Mouse (Mus musculus): ENCODE measurements around the gene Edil3.

Edil3 gene

DNA sequence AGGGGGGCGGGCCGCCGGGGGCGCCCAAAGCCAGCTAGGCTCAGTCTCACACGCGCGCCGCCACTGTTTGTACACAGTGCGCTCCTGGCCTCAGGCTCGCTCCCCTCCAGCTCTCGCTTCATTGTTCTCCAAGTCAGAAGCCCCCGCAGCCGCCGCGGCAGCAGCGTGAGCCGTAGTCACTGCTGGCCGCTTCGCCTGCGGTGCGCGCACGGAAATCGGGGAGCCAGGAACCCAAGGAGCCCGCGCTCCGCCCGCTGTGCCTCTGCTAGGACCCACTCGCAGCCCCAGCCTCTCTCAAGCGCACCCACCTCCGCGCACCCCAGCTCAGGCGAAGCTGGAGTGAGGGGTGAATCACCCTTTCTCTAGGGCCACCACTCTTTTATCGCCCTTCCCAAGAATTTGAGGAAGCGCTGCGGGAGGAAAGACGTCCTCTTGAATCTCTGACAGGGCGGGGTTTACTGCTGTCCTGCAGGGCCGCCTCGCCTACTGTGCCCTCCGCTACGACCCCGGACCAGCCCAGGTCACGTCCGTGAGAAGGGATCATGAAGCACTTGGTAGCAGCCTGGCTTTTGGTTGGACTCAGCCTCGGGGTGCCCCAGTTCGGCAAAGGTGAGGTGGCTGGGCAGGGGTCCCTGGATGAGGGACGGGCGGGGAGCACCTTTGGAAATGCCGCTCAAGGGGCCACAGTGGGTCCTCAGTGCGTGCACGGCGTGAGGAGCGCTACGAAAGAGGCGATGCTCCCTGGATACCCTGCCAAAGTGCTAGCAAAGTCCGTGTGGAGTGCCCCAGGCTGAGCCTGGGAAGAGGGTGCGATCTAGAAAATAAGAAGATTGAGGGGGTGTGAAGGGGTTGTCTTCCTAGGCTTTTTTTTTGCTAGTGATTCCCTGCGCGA, at the start of gene Edil3:
TSS of gene Edil3 (plus strand) at position 33 of the 892 bp plus-strand sequence.
- DNase-seq (ENCODE audit: low read depth): peak; percentile 71

DNA sequence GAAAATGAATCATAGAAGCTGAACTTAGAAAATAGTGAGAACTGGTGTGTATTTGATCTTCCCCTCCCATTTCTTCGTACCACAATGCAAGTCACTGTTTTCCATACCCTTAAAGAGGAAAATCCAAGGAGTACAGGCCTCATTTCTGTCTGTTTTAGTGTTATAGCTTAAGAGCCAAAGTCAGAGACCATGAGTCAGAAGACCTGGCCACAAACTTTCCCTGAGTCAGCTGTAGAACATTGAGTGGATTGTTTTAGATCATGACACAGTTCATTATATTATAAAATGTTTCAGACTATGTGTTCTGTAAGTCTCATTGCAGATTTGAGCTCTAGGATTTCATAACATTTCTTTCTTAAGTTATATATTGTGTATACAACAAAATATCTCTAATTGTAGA, 22.1 kb upstream of the Edil3 start:
- DNase-seq (ENCODE audit: low read depth): peak; percentile 78

DNA sequence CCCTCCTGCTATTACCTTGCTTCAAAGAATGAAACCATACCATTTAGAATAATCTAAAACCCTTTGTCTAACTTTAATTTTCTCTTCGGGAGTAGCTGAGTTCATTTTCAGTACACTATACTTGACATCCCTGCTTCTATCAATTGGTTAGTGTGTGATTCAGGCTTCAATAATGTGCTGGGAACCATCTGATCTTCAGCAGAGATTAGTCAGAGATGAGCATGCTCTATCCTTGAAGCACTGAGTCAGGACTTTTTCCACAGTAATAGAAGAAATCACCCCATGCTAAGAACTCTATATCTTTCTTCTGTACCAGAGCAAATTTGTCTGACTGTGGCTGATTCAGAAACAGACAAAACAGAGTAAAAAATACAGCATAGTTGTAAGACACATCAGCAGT, 20.3 kb upstream of the Edil3 start:
- DNase-seq (ENCODE audit: low read depth): peak; percentile 9

DNA sequence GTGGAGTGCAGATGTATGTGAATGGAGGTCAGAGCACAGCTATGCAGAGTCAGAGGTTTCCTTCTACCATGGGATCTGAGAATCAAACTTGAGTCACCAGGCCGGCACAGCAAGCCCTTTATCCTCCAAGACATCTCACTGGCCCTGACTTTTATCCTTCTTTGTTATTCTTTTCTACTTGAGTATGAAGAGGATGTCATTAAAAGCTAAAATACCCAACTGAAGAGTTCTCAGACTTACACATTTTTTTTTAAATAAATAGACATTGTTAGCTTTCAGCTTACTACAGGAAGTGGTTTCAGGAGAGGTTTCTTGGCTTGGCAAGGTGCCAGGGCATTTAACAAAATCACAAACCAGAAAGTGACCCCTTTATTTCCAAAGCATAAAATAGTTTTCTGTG, 15.4 kb upstream of the Edil3 start:
- DNase-seq (ENCODE audit: low read depth): peak; percentile 40

DNA sequence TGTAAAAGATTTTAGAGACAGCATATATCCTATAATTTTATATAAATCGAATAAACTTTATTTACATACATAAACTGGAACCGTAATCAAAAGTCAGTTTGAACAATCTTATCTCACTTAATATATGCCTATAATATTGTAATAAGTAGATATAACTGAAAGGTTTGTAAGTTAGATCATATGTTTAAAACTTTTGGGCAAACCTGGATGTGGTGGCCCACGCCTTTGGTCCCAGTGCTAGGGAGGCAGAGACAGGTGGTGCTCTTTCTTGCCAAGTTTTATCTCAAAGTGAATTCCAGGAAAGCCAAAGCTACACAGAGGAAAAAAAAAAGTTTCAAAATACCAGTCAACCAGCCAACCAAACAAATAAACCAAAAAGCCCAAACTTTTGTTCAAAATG, 15.0 kb upstream of the Edil3 start:
- DNase-seq (ENCODE audit: low read depth): no peak

DNA sequence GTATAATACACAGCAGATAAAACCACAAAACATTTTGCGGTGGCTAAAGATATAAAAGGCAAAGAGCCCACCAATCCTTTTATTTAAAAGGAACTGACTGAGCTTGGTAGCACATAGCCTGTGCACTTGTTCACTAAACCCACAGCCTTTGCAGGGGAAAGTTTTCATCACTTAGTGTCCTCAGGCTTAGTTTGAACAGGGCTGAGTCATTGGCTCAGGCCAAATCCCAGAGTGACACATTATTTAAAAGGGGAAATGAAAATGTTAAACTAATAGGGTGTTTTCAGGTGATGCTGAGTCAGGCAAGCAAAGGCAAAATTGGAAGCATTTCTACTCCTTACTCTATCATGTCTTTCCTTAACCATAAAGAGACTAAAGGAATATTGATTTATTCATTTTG, 11.2 kb upstream of the Edil3 start:
- DNase-seq (ENCODE audit: low read depth): peak; percentile 30

DNA sequence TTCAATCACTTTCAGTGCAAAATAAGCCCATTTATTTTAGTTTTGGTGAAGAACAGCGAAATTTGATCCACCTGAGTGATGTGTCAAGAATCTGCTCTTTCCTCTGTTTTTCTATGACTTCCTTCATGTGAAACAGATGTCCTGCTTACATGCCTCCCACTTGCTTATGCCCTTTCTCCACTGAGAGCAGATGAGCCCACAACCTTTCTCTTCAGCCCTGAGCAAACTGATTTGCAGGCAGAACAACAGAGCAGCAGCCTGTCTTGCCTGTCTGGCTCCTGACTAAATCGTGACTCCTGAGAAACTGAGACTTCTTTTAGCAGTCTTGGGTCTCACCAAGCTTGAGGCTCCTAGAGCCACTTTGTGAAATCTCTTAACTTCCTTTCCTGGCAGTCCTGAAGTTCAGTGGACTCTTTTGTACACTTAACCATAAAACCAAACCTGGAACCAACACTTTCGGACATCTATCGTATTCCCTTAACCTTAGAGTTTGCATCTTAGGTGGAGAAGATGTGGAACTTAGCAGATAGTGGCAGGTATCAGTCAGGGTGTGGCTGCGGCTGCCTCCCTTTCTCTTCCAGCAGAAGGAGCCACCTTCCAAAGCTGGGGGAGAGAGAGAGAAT, 475 bp upstream of the Edil3 start:
- DNase-seq (ENCODE audit: low read depth): peak; percentile 68

DNA sequence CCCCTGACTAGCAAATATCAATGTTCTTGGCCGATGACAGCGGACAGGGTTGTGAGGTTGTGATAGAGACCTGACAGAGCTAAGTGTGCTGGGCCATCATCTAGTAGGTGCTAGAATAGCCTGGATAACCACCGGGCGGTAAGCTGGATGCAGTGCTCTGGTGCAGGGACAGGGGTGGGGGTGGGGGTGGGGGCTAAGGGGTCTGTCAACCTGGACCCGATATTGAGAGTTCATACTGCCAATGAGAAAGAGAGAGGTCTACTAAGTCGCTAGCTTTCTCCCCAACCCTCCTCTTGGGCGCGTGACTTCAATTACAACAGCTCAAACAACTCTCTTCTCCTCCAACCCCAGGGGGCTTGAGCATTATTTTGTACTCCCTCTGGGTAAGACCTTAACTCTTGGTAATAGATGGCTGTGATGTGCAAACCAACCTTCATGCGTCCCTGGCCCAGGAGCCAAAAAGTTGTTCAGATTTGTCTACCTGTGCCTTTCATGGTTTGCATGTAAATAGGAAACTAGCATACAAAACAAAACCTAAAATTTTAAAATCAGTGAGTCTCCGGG, 1.1 kb downstream of the Edil3 start:
- peak; percentile 11 for DNase-seq (ENCODE audit: low read depth)

DNA sequence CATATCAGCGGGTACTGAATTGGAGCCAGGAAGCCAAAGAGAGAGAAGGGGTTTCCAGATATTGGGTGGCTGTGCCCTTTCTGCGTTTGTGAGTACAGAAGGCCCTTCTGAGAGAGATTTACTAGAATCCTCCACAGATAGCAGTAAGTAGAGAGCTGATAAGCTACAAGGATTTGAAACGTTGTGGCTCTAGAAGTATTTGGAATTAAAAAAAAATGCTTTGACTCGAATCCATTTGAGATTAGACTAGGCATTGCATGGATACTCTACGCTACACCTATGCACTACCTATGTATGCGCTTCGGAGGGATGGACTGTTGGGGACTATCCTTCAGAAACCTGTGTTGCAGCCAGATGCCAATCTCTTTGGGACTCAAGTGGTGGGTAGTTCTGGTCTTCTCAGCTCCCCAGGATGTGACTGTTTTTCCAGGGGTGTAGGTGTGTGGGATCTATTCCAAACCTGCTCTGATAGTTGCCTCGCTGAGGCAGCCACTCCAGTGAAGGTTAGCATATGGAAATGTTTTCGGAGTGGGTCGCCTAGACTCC, 1.8 kb downstream of the Edil3 start:
- no peak for DNase-seq (ENCODE audit: low read depth)

DNA sequence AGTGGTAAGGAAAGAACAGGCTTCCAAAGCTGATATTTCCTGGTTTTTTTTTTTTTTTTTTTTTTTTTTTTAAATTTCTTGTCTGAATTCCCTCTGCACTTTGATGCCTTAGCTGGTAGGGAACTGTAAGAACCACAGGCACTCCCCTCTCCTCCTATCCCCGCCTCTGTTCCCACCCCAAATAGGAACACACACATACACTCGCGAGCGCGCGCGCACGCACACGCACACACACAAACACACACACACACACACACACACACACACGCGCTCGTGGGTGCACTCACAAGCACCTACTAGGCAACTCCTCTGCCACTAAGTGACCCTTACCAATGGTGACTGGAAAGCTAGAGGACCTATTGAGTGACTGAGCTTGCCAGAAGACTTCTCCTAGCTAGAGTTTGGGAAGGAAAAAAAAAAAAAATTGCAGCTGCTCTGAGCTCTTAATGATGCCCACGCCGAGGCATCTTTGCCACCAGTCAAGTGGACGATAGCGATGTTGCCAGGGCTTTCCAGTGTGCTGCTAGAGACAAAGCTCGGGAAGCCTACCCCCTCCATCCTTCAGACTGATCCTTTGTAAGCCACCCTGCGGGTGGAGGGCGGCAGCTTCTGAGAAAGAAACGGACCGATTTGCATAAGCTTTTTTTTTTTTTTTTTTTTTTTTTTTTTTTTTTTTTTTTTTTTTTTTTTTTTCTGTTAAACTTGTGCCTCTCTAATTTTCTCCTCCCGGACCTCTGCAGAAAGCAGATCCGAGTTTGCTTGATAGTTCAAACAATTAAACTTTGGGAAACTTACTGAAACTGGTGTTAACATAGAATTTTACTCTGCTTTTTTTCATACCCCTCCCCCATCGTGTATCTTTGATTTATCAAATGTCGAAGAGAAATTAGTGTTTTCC, 2.5 kb downstream of the Edil3 start:
- peak; percentile 75 for DNase-seq (ENCODE audit: low read depth)

DNA sequence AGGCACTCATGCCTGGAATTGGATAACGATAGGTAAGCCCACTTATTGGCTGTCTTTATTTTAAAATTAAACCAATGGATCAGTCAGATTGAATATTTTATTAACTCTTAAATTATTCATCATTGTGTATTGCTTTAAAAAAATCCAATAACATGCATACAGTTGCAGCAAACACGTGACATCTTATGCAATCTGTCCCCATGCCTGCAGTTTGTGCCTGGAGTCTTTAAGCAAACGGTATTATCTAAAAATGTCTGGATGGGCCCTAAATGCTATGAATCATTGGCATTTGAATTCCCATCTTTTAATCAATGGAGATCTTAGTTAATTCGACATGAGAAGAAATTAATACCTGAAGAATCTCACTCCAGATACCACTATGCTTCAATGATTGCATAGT, 3.2 kb downstream of the Edil3 start:
- no peak for DNase-seq (ENCODE audit: low read depth)

DNA sequence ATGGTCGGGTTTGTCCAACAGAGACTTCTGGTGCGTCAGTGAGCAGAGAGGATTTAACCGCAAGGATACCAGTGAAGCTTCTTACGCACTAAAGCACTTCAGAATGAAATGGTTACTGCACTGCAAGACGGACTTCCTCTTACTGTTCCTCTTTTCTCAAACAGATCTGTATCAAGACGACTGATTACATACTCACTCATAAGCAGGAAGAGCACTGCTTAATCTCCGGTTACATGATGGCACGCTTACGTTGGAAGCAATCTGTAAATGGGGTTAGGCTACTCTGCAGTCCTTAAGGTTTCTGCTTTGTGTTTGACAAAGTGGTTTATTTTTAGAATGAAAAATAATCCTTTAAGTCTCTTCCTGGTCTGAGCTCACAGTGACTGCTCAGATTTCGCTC, 7.1 kb downstream of the Edil3 start:
- no peak for DNase-seq (ENCODE audit: low read depth)

DNA sequence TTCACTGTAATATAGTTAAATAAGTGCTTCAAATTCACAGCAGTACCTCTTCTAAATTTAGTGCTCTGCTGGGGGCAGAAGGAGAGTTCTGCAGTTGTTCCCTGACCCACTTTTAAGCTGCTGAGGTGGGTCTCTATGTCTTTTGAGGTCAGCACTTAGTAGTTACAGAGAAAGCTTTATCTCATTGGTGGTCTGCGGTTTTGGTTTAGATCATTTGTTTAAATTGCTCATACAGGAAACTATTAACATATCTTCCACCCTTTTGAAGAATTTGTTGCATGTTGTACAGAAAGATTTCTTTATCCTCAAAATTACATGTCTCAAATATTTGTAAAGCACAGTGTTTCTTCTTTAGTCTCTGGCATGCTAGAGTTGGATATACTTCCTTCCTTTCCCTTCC, 12.5 kb downstream of the Edil3 start:
- DNase-seq (ENCODE audit: low read depth): no peak

DNA sequence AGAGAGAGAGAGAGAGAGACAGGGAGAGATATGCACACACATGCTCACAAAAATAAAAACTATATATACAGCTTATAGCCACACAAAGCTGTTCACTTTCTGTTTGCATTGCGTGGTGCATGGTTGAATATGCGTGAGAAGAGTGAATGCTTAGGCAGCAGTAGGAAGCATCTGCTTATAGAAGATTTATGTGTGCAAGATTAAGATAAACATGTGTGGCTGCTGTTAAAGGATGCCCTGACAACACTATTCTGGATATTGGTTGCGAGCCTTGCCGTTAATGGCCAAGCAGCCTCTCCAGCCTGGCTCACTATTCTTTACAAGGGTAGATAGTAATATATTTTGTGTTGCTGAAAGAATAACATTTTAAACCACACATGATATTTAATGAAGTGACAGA, 28.5 kb downstream of the Edil3 start:
- DNase-seq (ENCODE audit: low read depth): no peak

DNA sequence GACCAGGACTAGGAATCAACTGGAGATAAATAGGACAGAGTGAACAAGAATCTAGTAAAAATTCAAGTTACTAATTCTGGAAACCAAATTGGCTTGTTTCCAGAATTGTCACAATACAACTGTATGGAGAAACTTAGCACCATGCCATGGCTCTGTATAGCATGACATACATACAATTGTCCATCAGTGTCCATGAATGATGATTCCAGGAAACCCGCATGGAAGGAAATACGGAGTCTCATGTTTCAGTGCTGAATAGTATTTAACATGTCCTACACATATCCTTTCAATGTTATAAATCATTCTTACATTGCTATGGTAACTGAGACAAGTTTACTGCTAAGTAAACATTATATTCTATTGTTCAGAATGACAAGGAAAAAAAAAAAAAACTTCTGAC, 58.7 kb downstream of the Edil3 start:
- DNase-seq (ENCODE audit: low read depth): no peak

DNA sequence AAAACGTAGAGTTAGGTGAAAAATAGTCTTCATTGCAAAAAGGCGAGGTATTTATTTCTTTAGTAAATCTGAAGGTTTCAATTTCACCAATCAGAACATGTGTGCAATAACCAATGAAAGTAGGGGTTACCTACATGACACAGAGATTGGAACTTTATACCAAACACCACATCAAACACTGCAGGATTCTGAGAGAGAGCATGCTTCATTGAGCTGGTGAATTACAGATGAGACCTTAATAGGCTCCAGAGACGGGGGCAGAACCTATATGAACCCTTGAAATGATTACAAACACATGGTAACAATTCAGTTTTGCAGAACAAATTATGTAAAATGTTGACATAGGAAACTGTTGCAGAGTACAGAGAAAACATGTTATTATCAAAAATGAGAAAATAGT, 69.5 kb downstream of the Edil3 start:
- no peak for DNase-seq (ENCODE audit: low read depth)

DNA sequence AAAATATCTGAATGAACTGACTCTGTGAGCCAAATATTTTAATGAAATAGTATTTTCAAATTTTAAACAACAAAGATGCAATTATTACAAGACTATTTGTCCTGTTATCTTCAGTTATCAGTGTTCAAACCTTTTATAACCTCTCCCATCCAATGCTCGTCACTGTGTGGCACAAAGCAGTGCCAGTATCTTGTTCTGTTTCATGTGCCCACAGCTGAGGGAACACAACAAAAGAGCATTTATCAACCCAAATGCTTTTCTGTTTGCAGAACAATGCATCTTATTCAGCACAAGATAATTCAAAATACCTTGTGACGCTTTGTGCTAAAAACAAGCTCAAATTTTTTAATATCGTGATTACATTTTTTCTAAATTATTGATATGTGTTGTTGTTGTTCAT, 78.8 kb downstream of the Edil3 start:
- DNase-seq (ENCODE audit: low read depth): no peak

DNA sequence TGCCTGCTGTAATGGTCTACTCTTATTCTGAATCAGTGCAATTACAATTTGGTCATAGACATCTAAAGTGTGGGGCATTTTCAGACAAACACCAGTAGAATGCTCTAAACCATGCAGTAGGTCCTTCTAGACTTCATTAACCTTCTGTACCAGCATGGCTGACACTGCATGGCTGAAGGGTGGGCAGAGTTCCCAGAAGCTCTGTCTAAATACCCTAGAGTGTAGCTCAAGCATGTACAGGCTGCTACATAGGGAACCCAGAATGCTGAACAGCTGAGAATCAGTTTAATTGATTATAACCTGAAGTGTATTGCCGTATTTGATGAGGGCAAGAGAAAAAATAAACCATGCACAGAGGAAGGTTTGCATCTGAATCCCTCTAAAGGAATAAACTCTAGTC, 86.1 kb downstream of the Edil3 start:
- peak; percentile 2 for DNase-seq (ENCODE audit: low read depth)

DNA sequence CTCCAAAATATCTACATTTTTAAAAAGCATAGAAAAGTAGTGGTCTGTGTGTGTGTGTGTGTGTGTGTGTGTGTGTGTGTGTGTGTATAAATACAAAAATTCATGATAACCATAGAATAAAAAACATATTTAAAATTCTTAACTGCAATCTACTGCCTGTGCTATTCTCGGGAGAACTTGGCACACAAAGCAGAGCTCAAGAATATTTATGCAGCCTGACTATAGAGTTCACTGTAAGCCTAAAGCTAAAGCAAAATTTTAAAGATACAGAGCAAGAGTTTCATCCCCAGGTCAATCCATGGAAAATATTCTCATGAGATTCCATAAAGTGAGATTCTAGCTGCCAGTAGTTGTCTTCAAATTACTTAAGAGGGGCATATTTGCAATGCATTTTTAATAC, 86.9 kb downstream of the Edil3 start:
- DNase-seq (ENCODE audit: low read depth): no peak

DNA sequence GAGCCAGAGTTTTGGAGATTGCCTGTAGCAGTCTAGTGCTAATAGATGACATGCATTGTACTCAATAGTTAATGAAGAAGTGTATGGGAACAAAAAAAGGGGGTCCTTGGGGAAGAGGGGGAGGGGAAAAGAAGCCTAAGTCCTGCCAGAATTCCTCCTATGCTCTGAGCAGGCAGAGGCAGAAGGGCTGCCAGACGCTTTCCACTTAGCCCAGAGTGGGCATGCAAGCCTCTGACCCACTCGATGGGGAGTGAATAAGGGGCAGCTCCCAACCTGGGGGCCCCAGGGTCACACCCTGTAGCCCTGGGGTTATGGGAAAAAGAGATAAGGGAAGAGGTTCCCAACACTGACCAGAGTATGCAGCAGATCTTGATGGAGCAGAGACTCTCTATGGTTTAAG, 95.2 kb downstream of the Edil3 start:
- no peak for DNase-seq (ENCODE audit: low read depth)

DNA sequence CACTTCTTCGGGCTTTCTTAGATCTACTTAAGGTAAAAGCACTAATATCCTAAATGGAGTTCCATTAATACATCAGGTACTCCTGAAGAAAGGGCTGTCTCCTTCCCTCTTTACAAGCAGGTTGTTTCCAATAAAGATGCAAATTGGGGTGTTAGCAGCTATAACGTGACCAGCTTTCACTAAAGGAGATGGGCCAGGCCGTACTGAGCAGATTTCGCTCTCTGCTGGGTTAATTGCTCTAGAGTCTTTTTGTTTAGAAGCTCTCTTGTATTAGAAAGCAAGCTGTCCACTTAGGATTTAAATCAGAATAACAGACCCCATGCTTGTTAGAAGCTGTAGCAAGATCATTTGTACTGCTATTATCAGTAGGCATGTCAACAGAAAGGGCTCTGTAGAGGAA, 108.4 kb downstream of the Edil3 start:
- no peak for DNase-seq (ENCODE audit: low read depth)

DNA sequence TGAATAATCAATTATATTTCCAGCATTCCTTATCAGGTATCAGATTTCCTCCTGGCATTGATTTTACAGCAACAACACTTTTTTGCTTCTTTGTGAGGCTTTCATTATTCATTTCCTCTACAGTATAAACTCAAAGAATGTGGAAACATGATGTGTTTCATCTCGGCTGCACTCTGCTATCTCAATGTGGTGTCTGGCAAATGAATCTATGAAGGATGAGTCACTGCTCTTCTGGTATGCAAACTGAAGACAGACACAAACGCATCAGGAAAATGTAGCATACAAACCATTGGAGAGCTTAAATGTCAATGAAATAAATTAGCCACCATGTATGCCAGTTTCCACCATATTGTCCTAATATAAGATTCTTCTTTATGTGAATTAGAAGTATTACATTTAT, 117.3 kb downstream of the Edil3 start:
- DNase-seq (ENCODE audit: low read depth): peak; percentile 57

Measured in NIH3T3 (cell line).